Mouse (Mus musculus) kidney, postnatal 10 days (tissue): ENCODE measurements around the gene Cacnb2.
"Not testable (repeated sequence)": the region's sequence is repeated elsewhere in the genome, so short reads cannot be mapped to it uniquely, and the experiment has no call there.

Experiments
- DNase-seq: peaks from one replicate; pipeline ENCODE4 v3.0.0; 2021; ENCODE audit warnings: mixed read lengths

The Cacnb2 gene

GRCm38 (mm10) chr2:14665213-14665612 is 62.3 kb downstream of the Cacnb2 start:
- no peak for DNase-seq

- no peak for DNase-seq
These were observed 69.2 kb downstream of the Cacnb2 start for GRCm38 (mm10) chr2:14672117-14672516.

- DNase-seq = peak; percentile 70
These were observed 74.1 kb downstream of the Cacnb2 start for GRCm38 (mm10) chr2:14676885-14677516.

- DNase-seq = no peak
These were observed 81.3 kb downstream of the Cacnb2 start for GRCm38 (mm10) chr2:14684231-14684630.

- peak; percentile 55 for DNase-seq
These were observed 100.2 kb downstream of the Cacnb2 start for GRCm38 (mm10) chr2:14702973-14703645.

- DNase-seq = no peak
These were observed 100.8 kb downstream of the Cacnb2 start for GRCm38 (mm10) chr2:14703676-14704075.

GRCm38 (mm10) chr2:14710247-14710646 is 107.4 kb downstream of the Cacnb2 start:
- no peak for DNase-seq

GRCm38 (mm10) chr2:14711751-14712150 is 108.9 kb downstream of the Cacnb2 start:
- DNase-seq = peak; percentile 6

GRCm38 (mm10) chr2:14713049-14713448 is 110.2 kb downstream of the Cacnb2 start:
- no peak for DNase-seq

GRCm38 (mm10) chr2:14716666-14717065 is 113.8 kb downstream of the Cacnb2 start:
- DNase-seq = no peak

- DNase-seq = no peak
These were observed 116.3 kb downstream of the Cacnb2 start for GRCm38 (mm10) chr2:14719119-14719718.

- no peak for DNase-seq
These were observed 122.5 kb downstream of the Cacnb2 start for GRCm38 (mm10) chr2:14725437-14725836.

GRCm38 (mm10) chr2:14726601-14727000 is 123.7 kb downstream of the Cacnb2 start:
- DNase-seq = not testable (repeated sequence)

GRCm38 (mm10) chr2:14738927-14739326 is 136.0 kb downstream of the Cacnb2 start:
- no peak for DNase-seq

GRCm38 (mm10) chr2:14739510-14739909 is 136.6 kb downstream of the Cacnb2 start:
- DNase-seq = no peak

GRCm38 (mm10) chr2:14740359-14740758 is 137.5 kb downstream of the Cacnb2 start:
- peak; percentile 36 for DNase-seq

GRCm38 (mm10) chr2:14744761-14745160 is 141.9 kb downstream of the Cacnb2 start:
- no peak for DNase-seq

- no peak for DNase-seq
These were observed 160.0 kb downstream of the Cacnb2 start for GRCm38 (mm10) chr2:14762846-14763245.

GRCm38 (mm10) chr2:14763931-14764330 is 161.0 kb downstream of the Cacnb2 start:
- DNase-seq = no peak

- DNase-seq = no peak
These were observed 166.6 kb downstream of the Cacnb2 start for GRCm38 (mm10) chr2:14769448-14769847.

- no peak for DNase-seq
These were observed 167.7 kb downstream of the Cacnb2 start for GRCm38 (mm10) chr2:14770635-14771034.

- DNase-seq = no peak
These were observed 171.5 kb downstream of the Cacnb2 start for GRCm38 (mm10) chr2:14774375-14774774.

GRCm38 (mm10) chr2:14774857-14775495 is 172.1 kb downstream of the Cacnb2 start:
- no peak for DNase-seq

- no peak for DNase-seq
These were observed 185.1 kb downstream of the Cacnb2 start for GRCm38 (mm10) chr2:14787983-14788382.
